Mouse (Mus musculus) testis, postnatal 10 days (tissue): ENCODE results near the gene Smarcd3.
"Not testable (repeated sequence)": the region's sequence is repeated elsewhere in the genome, so short reads cannot be mapped to it uniquely, and the experiment has no call there.

ENCODE experiments used
- DNase-seq: peaks from one replicate; pipeline ENCODE4 v3.0.0; 2021; ENCODE audit warnings: low spot score

Gene Smarcd3

DNA sequence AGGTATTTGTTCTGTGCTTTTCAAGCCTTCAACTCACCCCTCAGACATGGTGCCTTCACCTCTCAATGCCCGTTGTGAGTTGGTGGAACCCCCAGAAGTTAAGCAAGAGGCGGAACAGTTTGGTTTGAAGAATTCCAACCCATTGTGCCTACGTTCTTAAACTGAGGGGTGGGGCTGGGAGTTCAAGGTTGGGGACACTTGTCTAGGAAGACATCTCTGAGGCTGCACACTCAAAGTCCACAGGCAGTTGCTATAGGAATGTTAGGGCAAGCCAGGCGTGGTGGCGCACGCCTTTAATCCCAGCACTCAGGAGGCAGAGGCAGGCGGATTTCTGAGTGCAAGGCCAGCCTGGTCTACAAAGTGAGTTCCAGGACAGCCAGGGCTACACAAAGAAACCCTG lies 68.9 kb downstream of the Smarcd3 start:
- not testable (repeated sequence) for DNase-seq

DNA sequence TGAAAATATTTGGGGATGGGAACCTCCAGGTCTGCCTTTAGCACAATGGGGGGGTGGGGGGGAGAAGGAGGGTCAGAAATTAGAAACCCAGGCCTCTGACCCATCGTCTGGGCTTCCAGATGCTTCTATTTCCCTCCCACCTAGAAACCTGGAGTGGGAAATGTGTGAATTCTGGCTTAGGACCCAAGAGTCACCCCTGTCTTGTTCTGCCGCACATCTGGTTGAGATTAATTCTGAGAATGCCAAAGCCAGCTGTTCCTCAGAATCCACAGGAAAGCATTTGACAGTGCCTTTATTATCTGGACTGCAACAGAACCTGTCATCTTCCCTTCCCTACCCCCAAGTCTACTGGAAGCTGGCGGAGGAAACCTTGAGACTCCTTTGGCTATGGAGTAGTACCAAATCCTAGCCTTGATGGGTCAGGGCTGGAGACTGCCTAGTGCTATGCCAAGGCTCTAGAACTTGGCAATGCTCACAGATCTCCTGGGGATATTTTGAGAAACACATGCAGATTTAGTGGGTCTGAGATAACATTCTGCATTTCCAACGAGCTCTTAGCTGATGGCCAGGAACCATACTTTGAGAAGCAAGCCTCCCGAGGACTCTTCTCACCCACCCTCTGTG lies 70.5 kb downstream of the Smarcd3 start:
- DNase-seq = no peak

DNA sequence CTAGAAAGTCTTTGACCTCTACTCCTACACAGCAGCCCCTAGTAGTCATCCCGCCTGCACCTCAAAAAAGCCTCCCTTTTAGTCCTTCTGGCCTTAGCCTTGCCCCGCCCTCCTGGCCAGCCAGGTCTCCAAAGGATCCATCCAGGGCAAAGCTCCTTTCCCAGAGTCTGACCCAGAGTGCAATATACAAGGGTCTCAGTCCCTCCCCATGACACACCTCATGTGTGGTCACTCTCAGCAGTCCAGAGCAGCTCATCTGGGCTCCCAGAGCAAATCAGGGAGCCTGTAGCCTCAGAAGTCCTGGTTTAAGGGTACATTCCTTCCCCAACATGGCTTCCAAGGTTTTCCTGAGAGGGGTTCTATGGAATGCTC lies 72.9 kb downstream of the Smarcd3 start:
- DNase-seq = no peak

DNA sequence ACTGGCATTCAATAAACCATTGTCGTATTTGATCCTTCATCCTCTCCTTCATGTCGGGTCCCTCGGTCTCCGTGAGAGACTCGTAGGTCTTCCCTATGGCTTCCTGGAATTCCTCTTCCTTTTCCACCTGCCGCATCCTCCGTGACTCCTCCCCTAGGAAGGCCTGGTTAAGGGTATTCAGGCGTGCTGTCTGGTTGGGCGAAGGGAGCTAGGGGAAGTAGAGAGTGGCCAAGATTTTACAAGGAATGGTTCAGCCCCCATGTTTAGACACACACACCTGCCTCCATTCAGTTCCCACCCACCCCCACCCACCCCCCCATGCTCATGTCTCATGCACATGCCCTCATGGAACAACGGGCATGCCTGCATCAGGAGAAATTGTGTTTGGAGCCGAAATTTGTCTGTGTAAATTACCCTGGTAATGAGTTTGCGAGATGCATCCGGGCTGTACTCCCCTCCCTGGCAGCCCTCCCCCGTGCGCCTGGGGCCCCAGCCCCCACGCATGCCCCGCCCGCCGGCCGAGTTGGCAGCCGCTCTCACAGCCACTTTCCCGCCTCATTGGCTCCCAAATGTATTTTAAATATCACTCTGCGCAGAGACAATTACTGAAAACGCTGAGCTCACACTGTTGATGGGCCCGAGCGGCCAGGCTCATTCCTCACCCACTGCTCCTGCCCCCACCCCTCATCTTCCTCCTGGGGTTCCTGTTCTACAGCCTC lies 73.5 kb downstream of the Smarcd3 start:
- DNase-seq = peak; percentile 79

DNA sequence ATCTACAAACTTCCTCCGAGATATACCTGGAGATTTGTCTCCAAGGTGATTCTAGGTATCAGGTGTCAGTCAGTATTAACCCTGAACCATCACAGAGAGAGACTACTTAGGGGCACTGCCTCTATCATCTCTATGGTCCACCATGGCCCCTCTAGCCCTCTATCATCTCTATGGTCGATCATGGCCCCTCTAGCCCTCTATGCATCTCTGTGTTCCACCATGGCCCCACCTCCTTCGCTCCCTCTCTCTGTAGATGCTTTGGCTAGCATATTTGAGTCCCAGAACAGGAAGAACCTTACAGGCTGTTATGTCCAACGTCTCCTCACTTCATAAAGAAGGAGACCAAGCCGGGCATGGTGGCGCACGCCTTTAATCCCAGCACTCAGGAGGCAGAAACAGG lies 81.6 kb downstream of the Smarcd3 start:
- DNase-seq = no peak

DNA sequence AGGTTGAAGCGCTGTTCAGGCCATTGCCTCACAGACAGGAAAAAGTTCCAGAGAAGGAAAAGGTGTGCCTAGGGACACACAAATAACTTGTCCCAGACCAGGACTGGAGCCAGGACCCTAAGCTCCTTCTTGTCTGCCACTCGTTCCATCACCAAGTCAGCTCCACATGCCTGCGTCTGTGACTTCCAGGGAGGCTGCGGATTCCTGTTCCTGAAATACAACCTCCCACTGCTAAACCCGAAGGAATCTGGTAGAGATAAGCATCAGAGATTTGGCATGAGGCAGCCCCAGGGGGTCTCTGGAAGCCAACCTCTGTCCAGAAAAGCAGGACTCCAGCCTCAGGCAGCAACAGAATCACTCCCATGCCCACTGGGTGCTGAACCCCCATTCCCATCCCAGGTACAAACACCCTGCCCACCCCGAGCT lies 83.1 kb downstream of the Smarcd3 start:
- no peak for DNase-seq
